Mouse (Mus musculus) naive thymus-derived CD4-positive, alpha-beta T cell, adult 2 months (primary cell): ENCODE measurements around the gene Galnt17.

Experiments
- DNase-seq: peaks from one replicate; pipeline ENCODE4 v3.0.0-alpha.2; 2011; ENCODE audit warnings: low read depth

Galnt17 gene

DNA sequence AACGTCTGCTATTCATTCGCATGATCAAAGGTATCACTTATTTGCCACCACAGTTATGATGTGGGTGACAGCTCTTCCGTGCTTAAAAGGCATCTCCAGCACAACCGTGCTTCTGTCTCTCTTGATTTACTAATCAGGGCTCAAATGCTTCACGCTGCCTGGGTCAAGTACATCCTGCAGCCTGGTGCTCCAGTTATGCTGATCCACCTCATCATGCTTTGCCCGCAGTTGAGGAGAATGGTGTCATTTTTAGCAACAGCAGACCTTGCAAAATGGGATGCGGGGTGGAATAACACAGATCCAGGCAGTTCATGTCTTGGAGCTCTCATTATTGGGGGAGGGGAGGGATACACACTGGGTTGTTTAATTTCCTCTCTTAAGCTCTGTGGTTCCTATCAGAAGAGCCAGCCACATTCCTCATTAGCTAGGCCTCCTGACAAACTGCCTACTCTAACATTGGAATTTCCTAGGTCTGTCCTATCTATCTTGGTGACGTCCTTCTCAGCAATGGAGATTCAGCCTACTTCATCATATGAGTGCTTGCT lies 187.9 kb downstream of the Galnt17 start:
- no peak for DNase-seq

DNA sequence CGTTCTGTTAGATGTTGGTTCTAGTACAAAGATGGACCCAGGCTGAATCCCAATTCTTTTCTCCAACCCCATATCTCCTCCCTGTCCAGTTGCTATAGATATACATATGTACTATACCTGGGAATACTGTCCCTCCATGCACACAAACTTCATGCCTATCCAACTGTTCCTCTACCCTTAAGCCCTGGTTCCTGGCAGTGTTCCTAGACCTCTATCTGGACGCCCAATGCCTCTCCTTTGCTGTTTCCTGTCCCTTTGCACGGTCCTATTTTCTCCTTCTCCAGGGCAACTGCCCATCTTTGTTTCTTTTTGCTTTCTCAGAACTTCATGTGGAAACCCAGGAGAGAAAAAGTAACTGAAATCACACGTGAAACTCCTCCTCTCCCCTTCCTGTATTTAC lies 188.4 kb downstream of the Galnt17 start:
- DNase-seq: no peak

DNA sequence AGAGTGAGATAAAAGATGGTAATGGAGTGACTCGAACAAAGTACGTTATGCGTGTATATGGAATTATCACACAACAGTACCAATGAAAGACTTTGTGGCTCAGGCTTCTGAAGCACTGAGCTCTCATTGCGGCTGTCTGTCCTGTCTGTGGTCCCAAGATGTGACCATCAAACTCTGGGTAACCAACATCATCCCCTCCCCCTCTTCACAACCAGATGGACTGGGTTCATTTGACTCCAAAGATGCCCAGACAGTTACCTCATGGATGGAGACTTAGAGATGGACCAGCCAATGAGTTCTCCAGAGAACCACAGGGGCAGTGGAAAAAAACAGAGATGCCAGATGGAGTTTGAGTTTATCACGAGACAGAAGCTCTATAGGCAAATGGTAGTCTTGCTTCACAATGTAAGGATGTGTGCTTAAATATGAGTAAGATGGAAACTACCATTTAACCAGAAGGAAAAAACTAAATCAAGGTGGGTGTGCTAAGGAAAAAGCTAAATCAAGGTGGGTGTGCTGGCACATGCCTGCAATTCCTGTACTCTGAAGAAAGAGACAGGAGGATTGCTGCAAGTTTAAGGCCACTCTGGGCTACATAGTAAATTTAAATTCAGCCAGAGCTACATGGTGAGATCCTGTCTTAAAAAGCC lies 190.8 kb downstream of the Galnt17 start:
- no peak for DNase-seq

DNA sequence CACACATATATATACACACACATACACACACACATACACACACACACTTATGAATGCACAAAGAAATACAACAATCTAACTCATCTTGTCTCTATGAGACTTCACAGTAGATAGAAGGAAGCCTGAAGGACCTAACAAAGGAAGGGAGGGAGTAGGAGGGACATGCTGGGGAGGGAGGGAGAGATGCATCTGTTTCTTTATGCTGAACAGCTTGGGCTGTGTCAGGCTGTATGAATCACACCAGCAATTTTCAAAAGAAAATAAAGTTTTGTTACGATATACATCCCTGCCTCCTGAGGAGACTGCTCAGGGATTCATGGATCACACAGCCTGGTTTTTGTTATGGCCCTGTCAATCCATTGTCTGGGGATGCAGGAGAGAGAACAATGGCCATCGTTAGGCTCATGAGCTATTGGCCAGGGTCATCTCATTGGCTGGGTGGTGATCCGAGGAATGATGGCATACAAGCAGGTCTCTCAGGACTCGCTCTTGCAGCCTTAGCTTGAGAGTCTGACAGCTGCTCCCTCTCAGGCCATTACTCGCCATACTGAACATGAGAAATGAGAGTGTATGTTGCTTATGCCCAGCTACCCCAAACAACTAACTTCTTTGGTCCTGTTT lies 194.3 kb downstream of the Galnt17 start:
- DNase-seq: no peak

- DNase-seq: no peak
Observed at GRCm38 (mm10) chr5:131107188-131107587, 201.1 kb downstream of the Galnt17 start.

DNA sequence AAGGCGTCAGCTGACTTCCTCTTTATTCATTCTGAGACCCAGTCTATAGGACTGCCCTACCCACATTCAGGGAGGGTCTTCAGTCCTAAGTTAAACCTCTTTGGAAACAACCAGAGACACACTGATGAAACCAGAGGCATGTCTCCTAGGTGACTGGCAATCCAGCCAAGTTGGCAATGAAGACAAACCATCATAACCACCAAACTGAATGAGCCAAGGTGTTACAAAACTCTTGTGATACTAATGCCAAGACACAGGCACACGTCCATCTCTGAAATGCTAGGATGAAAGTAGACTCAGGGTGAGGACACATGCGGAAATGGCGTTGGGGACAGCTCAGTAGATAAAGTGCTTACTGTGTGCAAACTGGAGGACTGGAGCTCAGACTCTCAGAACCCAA lies 211.5 kb downstream of the Galnt17 start:
- no peak for DNase-seq

- no peak for DNase-seq
Observed at GRCm38 (mm10) chr5:131095635-131096034, 212.7 kb downstream of the Galnt17 start.

DNA sequence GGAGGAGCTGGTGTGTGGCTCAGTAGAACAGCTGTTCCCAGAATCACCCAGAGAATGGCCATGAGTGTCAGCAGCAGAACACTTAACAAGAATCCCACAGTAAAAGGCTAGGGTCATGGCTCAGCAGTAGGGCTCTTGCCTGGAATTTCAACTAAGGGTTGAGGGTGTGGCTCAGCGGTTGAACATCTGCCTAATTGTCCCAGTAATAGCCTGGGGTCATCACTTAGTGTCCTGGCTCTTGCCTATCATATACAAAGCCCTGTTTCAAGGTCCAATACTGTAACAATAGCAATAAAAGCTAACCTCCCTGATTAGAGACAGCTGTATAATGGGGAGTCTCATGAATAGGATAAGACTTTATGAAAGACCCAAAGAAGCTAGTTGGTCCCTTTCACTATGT lies 213.5 kb downstream of the Galnt17 start:
- no peak for DNase-seq

- no peak for DNase-seq
Observed at GRCm38 (mm10) chr5:131094138-131094537, 214.2 kb downstream of the Galnt17 start.

DNA sequence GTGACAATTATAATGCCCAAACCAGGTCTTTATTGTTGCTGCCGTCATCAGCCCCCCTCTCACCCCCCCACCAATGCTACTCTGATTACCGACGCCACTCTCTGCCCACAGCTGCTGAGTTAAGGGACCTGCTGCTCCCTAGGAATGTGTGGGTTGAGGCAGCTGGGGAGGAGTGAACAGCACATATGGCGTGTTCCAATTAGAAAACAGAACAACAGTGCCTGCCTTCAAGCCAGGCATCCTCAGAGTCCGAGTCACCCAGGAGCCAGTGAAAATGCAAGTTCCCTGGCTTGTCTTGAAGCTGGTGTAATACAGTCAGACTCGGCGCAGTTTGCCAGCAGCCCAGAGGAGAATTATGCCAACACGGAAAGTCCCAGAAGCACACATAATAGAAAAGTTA lies 218.4 kb downstream of the Galnt17 start:
- DNase-seq: no peak

GRCm38 (mm10) chr5:131088866-131089265 lies 219.4 kb downstream of the Galnt17 start:
- DNase-seq: no peak

- DNase-seq: no peak
Observed at GRCm38 (mm10) chr5:131083072-131083657, 225.1 kb downstream of the Galnt17 start.

GRCm38 (mm10) chr5:131077682-131078081 lies 230.6 kb downstream of the Galnt17 start:
- DNase-seq: no peak

- no peak for DNase-seq
Observed at GRCm38 (mm10) chr5:131075795-131076194, 232.5 kb downstream of the Galnt17 start.

DNA sequence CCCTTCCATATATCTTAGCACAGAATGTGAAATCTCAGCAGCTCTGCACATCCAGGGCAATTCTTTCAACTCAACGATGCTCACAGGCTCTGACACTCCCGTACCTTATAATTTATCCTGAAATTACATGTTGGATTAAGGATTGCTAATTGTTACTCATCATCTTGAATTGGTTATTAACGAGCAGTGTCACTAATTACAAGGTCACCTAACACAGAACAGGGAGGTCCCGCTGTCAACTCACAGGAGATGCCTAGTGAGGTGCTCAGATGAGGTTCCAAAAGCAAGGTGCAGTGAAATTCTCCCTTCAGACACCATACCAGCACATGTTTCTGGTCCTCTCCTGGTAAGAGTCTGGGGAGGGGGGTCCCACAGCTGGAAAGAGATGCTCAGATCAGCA lies 234.0 kb downstream of the Galnt17 start:
- DNase-seq: no peak

- no peak for DNase-seq
Observed at GRCm38 (mm10) chr5:131065174-131065573, 243.1 kb downstream of the Galnt17 start.

- no peak for DNase-seq
Observed at GRCm38 (mm10) chr5:131048505-131048904, 259.8 kb downstream of the Galnt17 start.

DNA sequence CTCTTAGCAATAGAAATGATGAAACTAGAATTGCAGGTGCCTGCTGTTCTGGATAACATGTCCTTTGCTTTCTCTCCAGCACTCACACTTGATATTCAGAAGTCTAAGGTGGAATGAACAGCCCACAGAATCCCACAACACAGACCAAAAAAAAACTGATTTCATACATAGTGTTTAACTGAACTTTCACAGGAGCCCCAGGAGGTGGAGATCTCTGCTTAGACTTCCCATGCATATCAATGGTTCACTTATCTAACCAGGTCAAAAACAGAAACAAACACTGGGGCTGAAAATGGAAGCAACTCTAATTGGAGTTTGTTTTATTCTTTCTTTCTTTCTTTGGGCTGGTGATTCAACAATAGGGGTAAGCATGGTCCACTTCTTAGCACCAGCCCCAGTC lies 265.2 kb downstream of the Galnt17 start:
- DNase-seq: no peak

GRCm38 (mm10) chr5:131040441-131040840 lies 267.9 kb downstream of the Galnt17 start:
- DNase-seq: no peak

DNA sequence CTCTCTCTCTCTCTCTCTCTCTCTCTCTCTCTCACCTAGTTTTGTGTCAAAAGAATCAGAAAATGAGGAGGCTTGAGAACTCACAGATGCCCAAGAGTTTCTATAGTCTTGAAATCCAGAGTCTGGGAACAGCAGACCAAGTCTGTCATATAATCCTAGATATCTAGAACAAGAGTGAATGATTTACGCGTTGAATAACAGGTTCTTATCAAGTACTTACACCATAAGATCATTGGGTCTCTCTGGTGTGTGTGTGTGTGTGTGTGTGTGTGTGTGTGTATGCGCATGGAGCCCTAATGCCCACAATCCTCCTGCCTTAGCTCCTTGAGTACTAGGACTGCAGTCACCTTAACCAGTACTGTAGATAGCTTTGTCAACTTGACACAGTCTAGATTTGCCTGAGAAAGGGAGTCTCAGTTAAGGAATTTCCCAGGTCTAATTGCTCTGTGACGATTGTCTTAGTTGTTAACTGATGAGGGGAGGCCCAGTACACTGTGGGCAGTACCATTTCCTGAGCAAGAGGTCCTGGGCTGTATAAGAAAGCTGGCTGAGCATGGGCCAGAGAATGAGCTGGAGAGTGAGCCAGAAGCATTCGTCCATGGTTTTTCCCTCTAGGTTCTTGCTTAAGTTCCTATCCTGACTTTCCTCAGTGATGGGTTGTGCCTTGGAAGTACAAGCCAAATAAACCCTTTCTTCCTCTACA lies 268.5 kb downstream of the Galnt17 start:
- DNase-seq: no peak

GRCm38 (mm10) chr5:131024506-131024905 lies 283.8 kb downstream of the Galnt17 start:
- no peak for DNase-seq

DNA sequence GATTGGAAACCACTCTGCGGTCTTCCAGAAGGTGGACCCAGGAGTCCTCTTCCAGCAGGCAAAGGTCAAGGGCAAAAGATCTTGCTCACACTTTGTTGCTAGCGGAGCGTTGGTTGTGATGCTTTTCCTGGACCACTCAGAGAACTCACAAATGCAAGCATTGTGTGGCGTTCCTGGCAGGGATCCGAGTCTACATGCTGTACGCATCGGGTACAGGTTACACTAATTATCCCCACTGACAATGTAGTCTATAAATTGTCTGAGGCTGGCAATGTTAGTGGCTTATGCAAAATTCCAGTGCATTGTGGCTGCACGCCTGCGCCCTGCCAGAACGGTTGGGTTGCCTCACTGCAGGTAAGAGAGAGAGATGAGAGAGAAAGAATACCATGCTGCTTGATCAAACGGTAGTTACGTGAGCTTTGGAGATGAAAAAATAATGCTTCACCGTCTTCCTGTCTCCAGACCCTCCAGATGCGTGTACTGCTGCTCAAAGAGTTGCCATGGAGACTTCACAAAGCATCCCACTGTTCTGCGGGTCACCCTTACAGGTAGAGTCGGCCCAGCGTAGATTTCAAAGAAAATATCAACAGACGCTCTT lies 285.8 kb downstream of the Galnt17 start:
- no peak for DNase-seq
